Mouse (Mus musculus): Measurements from ENCODE around the gene Acbd6.

Gene Acbd6

GRCm38 (mm10) chr1:155557642-155558011, 293 bp upstream of the Acbd6 start:
- ATAC-seq (ENCODE audit: insufficient number of reproducible peaks, low FRiP score, low TSS enrichment): no peak

- ATAC-seq (ENCODE audit: insufficient number of reproducible peaks, low FRiP score, low TSS enrichment): no peak
Observed at GRCm38 (mm10) chr1:155560021-155560420, 2.1 kb downstream of the Acbd6 start.

GRCm38 (mm10) chr1:155560678-155561077, 2.8 kb downstream of the Acbd6 start:
- ATAC-seq (ENCODE audit: insufficient number of reproducible peaks, low FRiP score, low TSS enrichment): no peak

GRCm38 (mm10) chr1:155562206-155562605, 4.3 kb downstream of the Acbd6 start:
- no peak for ATAC-seq (ENCODE audit: insufficient number of reproducible peaks, low FRiP score, low TSS enrichment)

- ATAC-seq (ENCODE audit: insufficient number of reproducible peaks, low FRiP score, low TSS enrichment): peak; percentile 52; the same call in 1 of the 2 replicates
Observed at GRCm38 (mm10) chr1:155564741-155565140, 6.8 kb downstream of the Acbd6 start.

- no peak for ATAC-seq (ENCODE audit: insufficient number of reproducible peaks, low FRiP score, low TSS enrichment)
Observed at GRCm38 (mm10) chr1:155568133-155568532, 10.2 kb downstream of the Acbd6 start.

GRCm38 (mm10) chr1:155569340-155569739, 11.4 kb downstream of the Acbd6 start:
- no peak for ATAC-seq (ENCODE audit: insufficient number of reproducible peaks, low FRiP score, low TSS enrichment)

- ATAC-seq (ENCODE audit: insufficient number of reproducible peaks, low FRiP score, low TSS enrichment): peak; percentile 49; the same call in 1 of the 2 replicates
Observed at GRCm38 (mm10) chr1:155574966-155575673, 17.2 kb downstream of the Acbd6 start.

GRCm38 (mm10) chr1:155576432-155576831, 18.5 kb downstream of the Acbd6 start:
- ATAC-seq (ENCODE audit: insufficient number of reproducible peaks, low FRiP score, low TSS enrichment): 0 out of 2 replicates have a peak, but pooled peaks have one; percentile 50

GRCm38 (mm10) chr1:155577316-155577715, 19.4 kb downstream of the Acbd6 start:
- no peak for ATAC-seq (ENCODE audit: insufficient number of reproducible peaks, low FRiP score, low TSS enrichment)

- ATAC-seq (ENCODE audit: insufficient number of reproducible peaks, low FRiP score, low TSS enrichment): no peak
Observed at GRCm38 (mm10) chr1:155587961-155588360, 30.0 kb downstream of the Acbd6 start.

- no peak for ATAC-seq (ENCODE audit: insufficient number of reproducible peaks, low FRiP score, low TSS enrichment)
Observed at GRCm38 (mm10) chr1:155594141-155594540, 36.2 kb downstream of the Acbd6 start.

GRCm38 (mm10) chr1:155596576-155596975, 38.7 kb downstream of the Acbd6 start:
- no peak for ATAC-seq (ENCODE audit: insufficient number of reproducible peaks, low FRiP score, low TSS enrichment)

GRCm38 (mm10) chr1:155604706-155605105, 46.8 kb downstream of the Acbd6 start:
- no peak for ATAC-seq (ENCODE audit: insufficient number of reproducible peaks, low FRiP score, low TSS enrichment)

- ATAC-seq (ENCODE audit: insufficient number of reproducible peaks, low FRiP score, low TSS enrichment): no peak
Observed at GRCm38 (mm10) chr1:155605391-155606155, 47.7 kb downstream of the Acbd6 start.

GRCm38 (mm10) chr1:155606156-155606531, 48.2 kb downstream of the Acbd6 start:
- ATAC-seq (ENCODE audit: insufficient number of reproducible peaks, low FRiP score, low TSS enrichment): no peak

GRCm38 (mm10) chr1:155608524-155608923, 50.6 kb downstream of the Acbd6 start:
- ATAC-seq (ENCODE audit: insufficient number of reproducible peaks, low FRiP score, low TSS enrichment): no peak

- ATAC-seq (ENCODE audit: insufficient number of reproducible peaks, low FRiP score, low TSS enrichment): no peak
Observed at GRCm38 (mm10) chr1:155614426-155614825, 56.5 kb downstream of the Acbd6 start.

GRCm38 (mm10) chr1:155621075-155621474, 63.2 kb downstream of the Acbd6 start:
- ATAC-seq (ENCODE audit: insufficient number of reproducible peaks, low FRiP score, low TSS enrichment): no peak

GRCm38 (mm10) chr1:155623192-155623591, 65.3 kb downstream of the Acbd6 start:
- no peak for ATAC-seq (ENCODE audit: insufficient number of reproducible peaks, low FRiP score, low TSS enrichment)

GRCm38 (mm10) chr1:155627746-155628145, 69.8 kb downstream of the Acbd6 start:
- no peak for ATAC-seq (ENCODE audit: insufficient number of reproducible peaks, low FRiP score, low TSS enrichment)

GRCm38 (mm10) chr1:155636648-155637047, 78.7 kb downstream of the Acbd6 start:
- ATAC-seq (ENCODE audit: insufficient number of reproducible peaks, low FRiP score, low TSS enrichment): no peak
